Mouse (Mus musculus): ENCODE measurements around the gene Cad.
"Not testable (repeated sequence)": the region's sequence is repeated elsewhere in the genome, so short reads cannot be mapped to it uniquely, and the experiment has no call there.

Cad gene

GRCm38 (mm10) chr5:31054261-31055215, at the start of gene Cad:
Gene Cad, plus strand, starts transcription at chr5:31054780.
- H3K36me3 ChIP-seq (ENCODE audit: insufficient read depth, low read length) = peaks cover 53% of the 10 kb centered on the region
- peak within 1 kb of the TSS; percentile 99 for H3K4me3 ChIP-seq (replicated peaks; ENCODE audit: low read length)
- H3K4me1 ChIP-seq (replicated peaks; ENCODE audit: low read depth, low read length) = peaks cover 53% of the 10 kb centered on the region
- TF ChIP-seq POU5F1 (IDR thresholded peaks at IDR 0.05; ENCODE audit: borderline replicate concordance, low read length) (no peak), CTCF (conservative IDR thresholded peaks at IDR 0.05; ENCODE audit: low read length) (no peak), NANOG (IDR thresholded peaks at IDR 0.05; ENCODE audit: borderline replicate concordance, low read length) (no peak)
- no peaks in the 10 kb centered on the region for H3K27me3 ChIP-seq (ENCODE audit: insufficient read depth, low read length)
- no peaks in the 10 kb centered on the region for H3K9me3 ChIP-seq (ENCODE audit: low read length)

GRCm38 (mm10) chr5:31012737-31013136, 41.8 kb upstream of the Cad start:
- Histone ChIP-seq H3K4me1 (replicated peaks; ENCODE audit: low read depth, low read length) (no peaks in the 10 kb centered on the region), H3K4me3 (replicated peaks; ENCODE audit: low read length) (no peak overlapping the region), H3K9me3 (ENCODE audit: low read length) (no peaks in the 10 kb centered on the region), H3K27me3 (ENCODE audit: insufficient read depth, low read length) (no peaks in the 10 kb centered on the region), H3K36me3 (ENCODE audit: insufficient read depth, low read length) (no peaks in the 10 kb centered on the region)
- TF ChIP-seq CTCF (conservative IDR thresholded peaks at IDR 0.05; ENCODE audit: low read length) (no peak), POU5F1 (IDR thresholded peaks at IDR 0.05; ENCODE audit: borderline replicate concordance, low read length) (no peak), NANOG (IDR thresholded peaks at IDR 0.05; ENCODE audit: borderline replicate concordance, low read length) (no peak)

GRCm38 (mm10) chr5:31015913-31016312, 38.7 kb upstream of the Cad start:
- Histone ChIP-seq H3K36me3 (ENCODE audit: insufficient read depth, low read length) (no peaks in the 10 kb centered on the region), H3K27me3 (ENCODE audit: insufficient read depth, low read length) (no peaks in the 10 kb centered on the region), H3K9me3 (ENCODE audit: low read length) (no peaks in the 10 kb centered on the region), H3K4me3 (replicated peaks; ENCODE audit: low read length) (no peak overlapping the region), H3K4me1 (replicated peaks; ENCODE audit: low read depth, low read length) (no peaks in the 10 kb centered on the region)
- TF ChIP-seq CTCF (conservative IDR thresholded peaks at IDR 0.05; ENCODE audit: low read length) (no peak), NANOG (IDR thresholded peaks at IDR 0.05; ENCODE audit: borderline replicate concordance, low read length) (no peak), POU5F1 (IDR thresholded peaks at IDR 0.05; ENCODE audit: borderline replicate concordance, low read length) (no peak)

- H3K27me3 ChIP-seq (ENCODE audit: insufficient read depth, low read length); H3K36me3 ChIP-seq (ENCODE audit: insufficient read depth, low read length); H3K4me3 ChIP-seq (replicated peaks; ENCODE audit: low read length); H3K9me3 ChIP-seq (ENCODE audit: low read length): not testable (repeated sequence)
- peaks cover 19% of the 10 kb centered on the region for H3K4me1 ChIP-seq (replicated peaks; ENCODE audit: low read depth, low read length)
These were observed 32.8 kb upstream of the Cad start for GRCm38 (mm10) chr5:31021790-31022189.

GRCm38 (mm10) chr5:31022690-31023089, 31.9 kb upstream of the Cad start:
- H3K36me3 ChIP-seq (ENCODE audit: insufficient read depth, low read length) = no peaks in the 10 kb centered on the region
- H3K4me1 ChIP-seq (replicated peaks; ENCODE audit: low read depth, low read length) = peaks cover 25% of the 10 kb centered on the region
- H3K9me3 ChIP-seq (ENCODE audit: low read length) = no peaks in the 10 kb centered on the region
- no peaks in the 10 kb centered on the region for H3K27me3 ChIP-seq (ENCODE audit: insufficient read depth, low read length)
- TF ChIP-seq CTCF (conservative IDR thresholded peaks at IDR 0.05; ENCODE audit: low read length) (no peak), NANOG (IDR thresholded peaks at IDR 0.05; ENCODE audit: borderline replicate concordance, low read length) (no peak), POU5F1 (IDR thresholded peaks at IDR 0.05; ENCODE audit: borderline replicate concordance, low read length) (no peak)
- H3K4me3 ChIP-seq (replicated peaks; ENCODE audit: low read length) = no peak overlapping the region

GRCm38 (mm10) chr5:31023254-31023653, 31.3 kb upstream of the Cad start:
- H3K36me3 ChIP-seq (ENCODE audit: insufficient read depth, low read length) = no peaks in the 10 kb centered on the region
- no peaks in the 10 kb centered on the region for H3K9me3 ChIP-seq (ENCODE audit: low read length)
- no peak overlapping the region for H3K4me3 ChIP-seq (replicated peaks; ENCODE audit: low read length)
- no peak for TF ChIP-seq POU5F1 (IDR thresholded peaks at IDR 0.05; ENCODE audit: borderline replicate concordance, low read length)
- TF ChIP-seq NANOG (IDR thresholded peaks at IDR 0.05; ENCODE audit: borderline replicate concordance, low read length) = no peak
- no peak for TF ChIP-seq CTCF (conservative IDR thresholded peaks at IDR 0.05; ENCODE audit: low read length)
- H3K27me3 ChIP-seq (ENCODE audit: insufficient read depth, low read length) = no peaks in the 10 kb centered on the region
- peaks cover 27% of the 10 kb centered on the region for H3K4me1 ChIP-seq (replicated peaks; ENCODE audit: low read depth, low read length)

- H3K4me1 ChIP-seq (replicated peaks; ENCODE audit: low read depth, low read length) = peaks cover 29% of the 10 kb centered on the region
- no peaks in the 10 kb centered on the region for H3K36me3 ChIP-seq (ENCODE audit: insufficient read depth, low read length)
- H3K27me3 ChIP-seq (ENCODE audit: insufficient read depth, low read length) = no peaks in the 10 kb centered on the region
- TF ChIP-seq CTCF (conservative IDR thresholded peaks at IDR 0.05; ENCODE audit: low read length) (no peak), POU5F1 (IDR thresholded peaks at IDR 0.05; ENCODE audit: borderline replicate concordance, low read length) (no peak), NANOG (IDR thresholded peaks at IDR 0.05; ENCODE audit: borderline replicate concordance, low read length) (no peak)
- H3K4me3 ChIP-seq (replicated peaks; ENCODE audit: low read length) = no peak overlapping the region
- no peaks in the 10 kb centered on the region for H3K9me3 ChIP-seq (ENCODE audit: low read length)
These were observed 29.9 kb upstream of the Cad start for GRCm38 (mm10) chr5:31024641-31025040.

GRCm38 (mm10) chr5:31030926-31031325, 23.7 kb upstream of the Cad start:
- peaks cover 1% of the 10 kb centered on the region; the same call in 1 of the 2 replicates for H3K36me3 ChIP-seq (ENCODE audit: insufficient read depth, low read length)
- H3K27me3 ChIP-seq (ENCODE audit: insufficient read depth, low read length) = no peaks in the 10 kb centered on the region
- no peaks in the 10 kb centered on the region for H3K9me3 ChIP-seq (ENCODE audit: low read length)
- TF ChIP-seq CTCF (conservative IDR thresholded peaks at IDR 0.05; ENCODE audit: low read length) (no peak), POU5F1 (IDR thresholded peaks at IDR 0.05; ENCODE audit: borderline replicate concordance, low read length) (no peak), NANOG (IDR thresholded peaks at IDR 0.05; ENCODE audit: borderline replicate concordance, low read length) (no peak)
- no peak overlapping the region for H3K4me3 ChIP-seq (replicated peaks; ENCODE audit: low read length)
- H3K4me1 ChIP-seq (replicated peaks; ENCODE audit: low read depth, low read length) = peaks cover 18% of the 10 kb centered on the region

Measured in E14TG2a.4 (cell line).